ENCODE assay signal across 11 mouse cellular contexts in the genomic region with DNA sequence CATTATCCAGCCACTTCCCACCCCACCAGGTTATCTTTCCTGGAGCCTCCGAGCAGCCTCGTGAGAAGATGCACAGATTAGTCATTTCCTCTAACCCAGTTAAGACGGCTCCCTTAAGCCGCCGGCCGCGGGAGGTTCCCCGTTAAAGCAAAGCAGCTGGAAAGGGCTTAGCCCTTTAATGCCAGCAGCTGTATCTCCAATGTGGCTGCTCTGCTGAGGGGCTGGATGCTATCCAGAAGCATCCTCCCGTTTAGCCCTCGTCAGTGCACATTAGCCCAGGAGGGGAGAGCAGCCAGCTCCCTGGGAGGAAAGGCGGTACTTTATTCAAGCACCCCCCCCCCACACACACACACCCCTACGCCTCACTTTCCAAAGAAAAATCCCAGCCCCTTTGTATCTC. TPM values are rescaled to one million over a fixed set of nuclear protein-coding genes. Genes with fewer than 3 reads are reported as not detected.
DNase-seq lines count a peak whose midpoint lies in the region; ATAC-seq and TF ChIP-seq lines count a peak whose summit lies in the region.
"Had no signal": no experiment of that assay in that cellular context is flagged by ENCODE, and none has a peak within 500 bp of the region (broad histone marks: within the 10 kb centered on the region; RNA-seq: fewer than 3 reads in every experiment).

No protein-coding gene starts in this region.

- peak; percentile 67; the same call in 1 of the 2 replicates for ATAC-seq in limb, embryonic 15.5 days (ENCODE audit: insufficient number of reproducible peaks, low FRiP score, low TSS enrichment, low read depth)

- DNase-seq in gastrocnemius, postnatal 14 days: peak; percentile 58
- DNase-seq in gastrocnemius, postnatal 36 days: no peak
- DNase-seq in Muller cell, postnatal 12 days (ENCODE audit: inconsistent ontology term): peak; percentile 47
- peak; percentile 9 for DNase-seq in heart, adult 8-10 months (ENCODE audit: low spot score)
- no peak for DNase-seq in spleen, postnatal 4 days (ENCODE audit: low spot score in 2 of 2)
- DNase-seq in left cerebral cortex, adult 2 months (ENCODE audit: extremely low spot score in 1 of 2, low spot score in 2 of 2): no peak
- DNase-seq in right cerebral cortex, postnatal 4 days: no peak

- WGBS in limb, embryonic 15.5 days: 12% methylated on average over 12 of the region's 12 CpGs

- H3K27me3 ChIP-seq in limb, embryonic 15.5 days: peaks cover 14% of the 10 kb centered on the region

- TF ChIP-seq CTCF in left cerebral cortex, adult 2 months (IDR thresholded peaks at IDR 0.05): no peak

- no peak overlapping the region for H3K4me3 ChIP-seq in limb, embryonic 15.5 days
- no peak overlapping the region for H3K4me3 ChIP-seq in left cerebral cortex, adult 2 months

- intact Hi-C loops in gastrocnemius, postnatal 14 days (cut with DNase I; ENCODE audit: low total_unique reads): no loop called here
- intact Hi-C loops in gastrocnemius, postnatal 36 days (cut with DNase I): no loop called here
- intact Hi-C loops in left cerebral cortex, adult 2 months (cut with DNase I): no loop called here

- H3K4me1 ChIP-seq in limb, embryonic 15.5 days: peaks cover 21% of the 10 kb centered on the region

- no peaks in the 10 kb centered on the region for H3K9me3 ChIP-seq in limb, embryonic 15.5 days

- peak overlapping the region; percentile 20; the same call in 1 of the 2 replicates for H3K4me2 ChIP-seq in limb, embryonic 15.5 days

- H3K36me3 ChIP-seq in limb, embryonic 15.5 days: peaks cover 3% of the 10 kb centered on the region; the same call in 1 of the 2 replicates

- no peak overlapping the region for H3K9ac ChIP-seq in limb, embryonic 15.5 days

- H3K27ac ChIP-seq in limb, embryonic 15.5 days: peak overlapping the region; percentile 54
- H3K27ac ChIP-seq in left cerebral cortex, adult 2 months: no peak overlapping the region

RNA-seq across cellular contexts. Expression of a gene that starts 13.6 kb away (rescaled TPM):
- total RNA-seq in gastrocnemius, postnatal 14 days (2021): not detected
- total RNA-seq in gastrocnemius, postnatal 36 days (2021): not detected
- total RNA-seq in heart, adult 8-10 months (2022): under 1 TPM in 2 of 4 experiments, not detected in 2; 0.17 to 0.41 TPM
- not detected in 2 replicates for polyA plus RNA-seq in limb, embryonic 15.5 days (2015; fragmentation: Nextera tagmentation; extraction: Ambion mirVana)
- under 1 TPM; 0.61 to 0.70 TPM for total RNA-seq in left cerebral cortex, adult 2 months (2021)
- total RNA-seq: G1E; gastrocnemius, postnatal 4 days; neutrophil, adult 5-6 weeks had no signal
- polyA plus RNA-seq: G1E had no signal

RNA-seq across cellular contexts. Expression of a gene that starts 24.2 kb away (rescaled TPM):
- total RNA-seq in gastrocnemius, postnatal 14 days (2021): not detected
- not detected for total RNA-seq in gastrocnemius, postnatal 36 days (2021)
- under 1 TPM in 3 of 4 experiments, not detected in 1; 0.26 to 0.57 (median 0.37) TPM for total RNA-seq in heart, adult 8-10 months (2022)
- 0.12 TPM in 1 of 2 replicates, not detected in the other for polyA plus RNA-seq in limb, embryonic 15.5 days (2015; fragmentation: Nextera tagmentation; extraction: Ambion mirVana)
- under 1 TPM; 0.59 to 0.79 TPM for total RNA-seq in left cerebral cortex, adult 2 months (2021)
- total RNA-seq: gastrocnemius, postnatal 4 days; neutrophil, adult 5-6 weeks had no signal
- polyA plus RNA-seq: G1E had no signal

RNA-seq across cellular contexts. Expression of a gene that starts 35.9 kb away (rescaled TPM):
- total RNA-seq in gastrocnemius, postnatal 14 days (2021): not detected
- total RNA-seq in gastrocnemius, postnatal 36 days (2021): not detected
- not detected for total RNA-seq in heart, adult 8-10 months (2022)
- not detected in 2 replicates for polyA plus RNA-seq in limb, embryonic 15.5 days (2015; fragmentation: Nextera tagmentation; extraction: Ambion mirVana)
- total RNA-seq in left cerebral cortex, adult 2 months (2021): under 1 TPM in 1 of 2 experiments, not detected in 1; 0.25 TPM
- total RNA-seq: gastrocnemius, postnatal 4 days; neutrophil, adult 5-6 weeks had no signal
- polyA plus RNA-seq: G1E had no signal

RNA-seq across cellular contexts. Expression of a gene that starts 36.7 kb away (rescaled TPM):
- total RNA-seq in gastrocnemius, postnatal 14 days (2021): 1 to 10 TPM; 7.5 to 8.7 TPM
- 1 to 10 TPM; 1.9 to 2.4 TPM for total RNA-seq in gastrocnemius, postnatal 36 days (2021)
- total RNA-seq in heart, adult 8-10 months (2022): 1 to 10 TPM in 1 of 4 experiments, under 1 TPM in 3; 0.46 to 1.6 (median 0.99) TPM
- 105 and 106 TPM in 2 replicates for polyA plus RNA-seq in limb, embryonic 15.5 days (2015; fragmentation: Nextera tagmentation; extraction: Ambion mirVana)
- total RNA-seq in left cerebral cortex, adult 2 months (2021): 10 to 100 TPM in 1 of 2 experiments, 1 to 10 TPM in 1; 8.0 to 10.6 TPM

RNA-seq across cellular contexts. Expression of a gene that starts 55.4 kb away (rescaled TPM):
- total RNA-seq in gastrocnemius, postnatal 14 days (2021): 1 to 10 TPM in 1 of 2 experiments, under 1 TPM in 1; 0.69 to 1.0 TPM
- under 1 TPM; 0.10 TPM for total RNA-seq in gastrocnemius, postnatal 36 days (2021)
- under 1 TPM; 0.14 to 0.56 (median 0.35) TPM for total RNA-seq in heart, adult 8-10 months (2022)
- polyA plus RNA-seq in limb, embryonic 15.5 days (2015; fragmentation: Nextera tagmentation; extraction: Ambion mirVana): 1.2 and 2.2 TPM in 2 replicates
- total RNA-seq in left cerebral cortex, adult 2 months (2021): 10 to 100 TPM; 66.7 to 81.0 TPM
- polyA plus RNA-seq: G1E had no signal

Comparison
In these comparisons a context has a peak if more than half of its experiments do, and no peak if none do; other contexts are left out.
1. DNase-seq: peak in gastrocnemius, postnatal 14 days (single experiment), Muller cell, postnatal 12 days (single experiment) and heart, adult 8-10 months (single experiment); none in gastrocnemius, postnatal 36 days (0 of 2), spleen, postnatal 4 days (0 of 2), left cerebral cortex, adult 2 months (0 of 2) and right cerebral cortex, postnatal 4 days (single experiment).